Mouse (Mus musculus) forebrain, embryonic 15.5 days (tissue): ENCODE measurements at regions not wholly inside any gene's neighbourhood (a gene's known extent, or its start where the extent isn't known, plus 50 kb on each side); places are given as distances from the start of the nearest gene placed in this dataset.

Source experiments
- ATAC-seq: fragments of 200-750 bp; cut with Nextera tagmentation; replicated peaks from 2 replicates; pipeline ENCODE4 v1.8.0; 2017; ENCODE audit warnings: mild to moderate bottlenecking, moderate TSS enrichment, moderate library complexity
- H3K27ac ChIP-seq: fragments of 300-500 bp; sonication (generic); replicated peaks from 2 replicates; pipeline ENCODE4 v1.5.1; 2015; ENCODE audit warnings: mild to moderate bottlenecking, inconsistent platforms
- H3K27me3 ChIP-seq: fragments of 300-500 bp; sonication (generic); 2 replicates; pipeline ENCODE4 v1.6.1; 2015; ENCODE audit warnings: inconsistent platforms
- H3K36me3 ChIP-seq: fragments of 300-500 bp; sonication (generic); 2 replicates; pipeline ENCODE4 v1.6.1; 2015; ENCODE audit warnings: mild to moderate bottlenecking, inconsistent platforms
- H3K4me1 ChIP-seq: fragments of 300-500 bp; sonication (generic); 2 replicates; pipeline ENCODE4 v1.6.1; 2015; ENCODE audit warnings: inconsistent platforms
- H3K4me2 ChIP-seq: fragments of 300-500 bp; sonication (generic); replicated peaks from 2 replicates; pipeline ENCODE4 v1.6.1; 2015; ENCODE audit warnings: mild to moderate bottlenecking, inconsistent platforms
- H3K4me3 ChIP-seq: fragments of 300-500 bp; sonication (generic); 2 replicates; pipeline ENCODE4 v1.5.1; 2015; ENCODE audit warnings: mild to moderate bottlenecking, inconsistent platforms
- H3K9ac ChIP-seq: fragments of 300-500 bp; sonication (generic); replicated peaks from 2 replicates; pipeline ENCODE4 v1.6.1; 2015; ENCODE audit warnings: mild to moderate bottlenecking, inconsistent platforms
- H3K9me3 ChIP-seq: fragments of 300-500 bp; sonication (generic); 2 replicates; pipeline ENCODE4 v1.6.1; 2016; ENCODE audit warnings: inconsistent platforms
- WGBS: fragments of 180-500 bp; shearing (Covaris S2); methylation state at CpG from one replicate; pipeline ENCODE4 v1.1.7; 2015; ENCODE audit warnings: mixed read lengths; 5-methylcytosine and 5-hydroxymethylcytosine counted together

GRCm38 (mm10) chr15:61294616-61295015, 371.8 kb upstream of the A1bg start:
- no peaks in the 10 kb centered on the region for H3K9me3 ChIP-seq
- no peaks in the 10 kb centered on the region for H3K36me3 ChIP-seq
- no peak for ATAC-seq
- 97% methylated on average over 2 of the region's 2 CpGs for WGBS
- H3K27ac ChIP-seq = no peak overlapping the region
- no peaks in the 10 kb centered on the region for H3K4me1 ChIP-seq
- no peak overlapping the region for H3K9ac ChIP-seq
- no peak overlapping the region for H3K4me2 ChIP-seq
- no peak overlapping the region for H3K4me3 ChIP-seq
- H3K27me3 ChIP-seq = no peaks in the 10 kb centered on the region

GRCm38 (mm10) chr15:61294131-61294530, 371.3 kb upstream of the A1bg start:
- ATAC-seq = no peak
- 82% methylated on average over 4 of the region's 4 CpGs for WGBS
- Histone ChIP-seq H3K27ac (no peak overlapping the region), H3K9ac (no peak overlapping the region), H3K4me2 (no peak overlapping the region), H3K9me3 (no peaks in the 10 kb centered on the region), H3K4me3 (no peak overlapping the region), H3K27me3 (no peaks in the 10 kb centered on the region), H3K4me1 (no peaks in the 10 kb centered on the region), H3K36me3 (no peaks in the 10 kb centered on the region)

GRCm38 (mm10) chr15:61268766-61269165, 346.0 kb upstream of the A1bg start:
- no peaks in the 10 kb centered on the region for H3K9me3 ChIP-seq
- H3K9ac ChIP-seq = no peak overlapping the region
- no peak overlapping the region for H3K4me2 ChIP-seq
- ATAC-seq = no peak
- H3K27me3 ChIP-seq = no peaks in the 10 kb centered on the region
- H3K36me3 ChIP-seq = no peaks in the 10 kb centered on the region
- H3K4me3 ChIP-seq = no peak overlapping the region
- no peaks in the 10 kb centered on the region for H3K4me1 ChIP-seq
- H3K27ac ChIP-seq = no peak overlapping the region
- WGBS = 68% methylated on average over 4 of the region's 4 CpGs

- ATAC-seq = no peak
- no peak overlapping the region for H3K4me2 ChIP-seq
- 91% methylated on average over 2 of the region's 2 CpGs for WGBS
- H3K4me1 ChIP-seq = no peaks in the 10 kb centered on the region
- no peak overlapping the region for H3K4me3 ChIP-seq
- H3K27ac ChIP-seq = no peak overlapping the region
- no peaks in the 10 kb centered on the region for H3K9me3 ChIP-seq
- H3K9ac ChIP-seq = no peak overlapping the region
- H3K36me3 ChIP-seq = no peaks in the 10 kb centered on the region
- no peaks in the 10 kb centered on the region for H3K27me3 ChIP-seq
These were observed 336.2 kb upstream of the A1bg start for GRCm38 (mm10) chr15:61259047-61259446.

GRCm38 (mm10) chr15:61244511-61244910, 321.7 kb upstream of the A1bg start:
- H3K27ac ChIP-seq = no peak overlapping the region
- ATAC-seq = no peak
- 87% methylated on average over 2 of the region's 2 CpGs for WGBS

GRCm38 (mm10) chr15:61242161-61242681, 319.4 kb upstream of the A1bg start:
- Histone ChIP-seq H3K4me1 (peaks cover 15% of the 10 kb centered on the region), H3K4me2 (no peak overlapping the region), H3K27ac (no peak overlapping the region), H3K4me3 (no peak overlapping the region), H3K9me3 (no peaks in the 10 kb centered on the region), H3K9ac (no peak overlapping the region), H3K36me3 (no peaks in the 10 kb centered on the region), H3K27me3 (no peaks in the 10 kb centered on the region)
- 78% methylated on average over 2 of the region's 2 CpGs for WGBS
- no peak for ATAC-seq

More at GRCm38 (mm10) chr15:61244511-61244910, 321.7 kb upstream of the A1bg start:
- Histone ChIP-seq H3K4me1 (peaks cover 9% of the 10 kb centered on the region), H3K4me2 (no peak overlapping the region), H3K4me3 (no peak overlapping the region), H3K27me3 (no peaks in the 10 kb centered on the region), H3K36me3 (no peaks in the 10 kb centered on the region), H3K9ac (no peak overlapping the region), H3K9me3 (no peaks in the 10 kb centered on the region)

GRCm38 (mm10) chr15:61241741-61242140, 318.9 kb upstream of the A1bg start:
- 90% methylated on average over 1 of the region's 1 CpGs for WGBS

GRCm38 (mm10) chr15:61240344-61240743, 317.5 kb upstream of the A1bg start:
- Histone ChIP-seq H3K36me3 (no peaks in the 10 kb centered on the region), H3K4me1 (peaks cover 15% of the 10 kb centered on the region), H3K9ac (no peak overlapping the region), H3K9me3 (no peaks in the 10 kb centered on the region), H3K27ac (peak overlapping the region; percentile 4; the same call in 1 of the 2 replicates), H3K4me2 (no peak overlapping the region), H3K27me3 (no peaks in the 10 kb centered on the region), H3K4me3 (no peak overlapping the region)
- no peak for ATAC-seq

More at GRCm38 (mm10) chr15:61241741-61242140, 318.9 kb upstream of the A1bg start:
- Histone ChIP-seq H3K9me3 (no peaks in the 10 kb centered on the region), H3K4me2 (no peak overlapping the region), H3K27ac (no peak overlapping the region), H3K4me3 (no peak overlapping the region), H3K4me1 (peaks cover 15% of the 10 kb centered on the region), H3K9ac (no peak overlapping the region), H3K36me3 (no peaks in the 10 kb centered on the region), H3K27me3 (no peaks in the 10 kb centered on the region)
- no peak for ATAC-seq

- Histone ChIP-seq H3K9ac (no peak overlapping the region), H3K4me1 (peaks cover 15% of the 10 kb centered on the region), H3K4me2 (no peak overlapping the region), H3K36me3 (no peaks in the 10 kb centered on the region), H3K4me3 (no peak overlapping the region), H3K27ac (no peak overlapping the region), H3K9me3 (no peaks in the 10 kb centered on the region), H3K27me3 (no peaks in the 10 kb centered on the region)
- WGBS = 41% methylated on average over 7 of the region's 7 CpGs
- ATAC-seq = no peak
These were observed 316.6 kb upstream of the A1bg start for GRCm38 (mm10) chr15:61239414-61239813.

GRCm38 (mm10) chr15:61238996-61239395, 316.2 kb upstream of the A1bg start:
- ATAC-seq = peak; percentile 51; the same call in 1 of the 2 replicates
- Histone ChIP-seq H3K4me1 (peaks cover 15% of the 10 kb centered on the region), H3K27me3 (no peaks in the 10 kb centered on the region), H3K4me2 (no peak overlapping the region), H3K9ac (no peak overlapping the region), H3K36me3 (no peaks in the 10 kb centered on the region), H3K4me3 (no peak overlapping the region), H3K9me3 (no peaks in the 10 kb centered on the region), H3K27ac (no peak overlapping the region)
- 69% methylated on average over 10 of the region's 12 CpGs for WGBS

GRCm38 (mm10) chr15:61229579-61229978, 306.8 kb upstream of the A1bg start:
- Histone ChIP-seq H3K9me3 (no peaks in the 10 kb centered on the region), H3K4me2 (no peak overlapping the region), H3K4me1 (no peaks in the 10 kb centered on the region), H3K4me3 (no peak overlapping the region), H3K27me3 (no peaks in the 10 kb centered on the region), H3K9ac (no peak overlapping the region), H3K27ac (no peak overlapping the region), H3K36me3 (no peaks in the 10 kb centered on the region)
- no peak for ATAC-seq
- WGBS = 82% methylated on average over 3 of the region's 3 CpGs

- Histone ChIP-seq H3K4me2 (no peak overlapping the region), H3K9me3 (no peaks in the 10 kb centered on the region), H3K9ac (no peak overlapping the region), H3K27me3 (no peaks in the 10 kb centered on the region), H3K4me3 (no peak overlapping the region), H3K27ac (no peak overlapping the region), H3K36me3 (no peaks in the 10 kb centered on the region), H3K4me1 (no peaks in the 10 kb centered on the region)
- ATAC-seq = no peak
- WGBS = 64% methylated on average over 1 of the region's 1 CpGs
These were observed 300.1 kb upstream of the A1bg start for GRCm38 (mm10) chr15:61222923-61223322.

- H3K36me3 ChIP-seq = no peaks in the 10 kb centered on the region
- H3K9ac ChIP-seq = no peak overlapping the region
- H3K4me3 ChIP-seq = no peak overlapping the region
These were observed 287.3 kb upstream of the A1bg start for GRCm38 (mm10) chr15:61210161-61210560.

More at GRCm38 (mm10) chr15:61210161-61210560, 287.3 kb upstream of the A1bg start:
- Histone ChIP-seq H3K4me1 (no peaks in the 10 kb centered on the region), H3K4me2 (no peak overlapping the region), H3K27me3 (no peaks in the 10 kb centered on the region), H3K27ac (no peak overlapping the region), H3K9me3 (no peaks in the 10 kb centered on the region)
- ATAC-seq = no peak
